Mouse (Mus musculus): ENCODE results near the gene Olfr466. TPM values are rescaled to one million over a fixed set of nuclear protein-coding genes. Genes with fewer than 3 reads are reported as not detected.
A peak's percentile ranks its signal among the peaks of the same experiment; 100 is the strongest.

Gene Olfr466
- total RNA-seq (2021) (not detected), polyA plus RNA-seq (2012; rRNA removed) (not detected in 2 replicates)
- long read RNA-seq = 0 reads

- no peak for DNase-seq
Measured at GRCm38 (mm10) chr13:65149940-65150339, at the start of gene Olfr466. Gene Olfr466 (plus strand): TSS chr13:65150240.

- no peak for DNase-seq
Measured at GRCm38 (mm10) chr13:65100678-65101077, 49.4 kb upstream of the Olfr466 start.

- no peak for DNase-seq
Measured at GRCm38 (mm10) chr13:65101232-65101631, 48.8 kb upstream of the Olfr466 start.

GRCm38 (mm10) chr13:65111961-65112360 is 38.1 kb upstream of the Olfr466 start:
- DNase-seq = peak; percentile 30

- peak; percentile 94 for DNase-seq
Measured at GRCm38 (mm10) chr13:65112459-65113110, 37.5 kb upstream of the Olfr466 start, which contains the start of gene Mfsd14b. Gene Mfsd14b (minus strand): TSS chr13:65112975.

- DNase-seq = no peak
Measured at GRCm38 (mm10) chr13:65113239-65113638, 36.8 kb upstream of the Olfr466 start.

GRCm38 (mm10) chr13:65120984-65121383 is 29.1 kb upstream of the Olfr466 start:
- no peak for DNase-seq

GRCm38 (mm10) chr13:65122111-65122510 is 27.9 kb upstream of the Olfr466 start:
- no peak for DNase-seq

GRCm38 (mm10) chr13:65127063-65127847 is 22.8 kb upstream of the Olfr466 start:
- no peak for DNase-seq

- no peak for DNase-seq
Measured at GRCm38 (mm10) chr13:65137789-65138188, 12.3 kb upstream of the Olfr466 start, which contains the start of gene Olfr465-ps1. Gene Olfr465-ps1 (plus strand): TSS chr13:65138089.

GRCm38 (mm10) chr13:65174102-65174501 is 24.1 kb downstream of the Olfr466 start:
- no peak for DNase-seq

GRCm38 (mm10) chr13:65175734-65176471 is 25.9 kb downstream of the Olfr466 start:
- peak; percentile 27 for DNase-seq

GRCm38 (mm10) chr13:65176472-65177091 is 26.5 kb downstream of the Olfr466 start:
- no peak for DNase-seq

GRCm38 (mm10) chr13:65200667-65201066 is 50.6 kb downstream of the Olfr466 start:
- no peak for DNase-seq

Other genes with a start within 250 kb of the Olfr466 start
- gene Cntnap3, start 246.3 kb upstream of the Olfr466 start, total RNA-seq (2021) = not detected
- gene Cntnap3, start 246.3 kb upstream of the Olfr466 start, polyA plus RNA-seq (2012; rRNA removed) = not detected in 2 replicates
- not detected for gene Spata31, start 232.8 kb upstream of the Olfr466 start, total RNA-seq (2021)
- not detected in 2 replicates for gene Spata31, start 232.8 kb upstream of the Olfr466 start, polyA plus RNA-seq (2012; rRNA removed)
- not detected for gene Spata31d1c, start 117.2 kb upstream of the Olfr466 start, total RNA-seq (2021)
- gene Spata31d1c, start 117.2 kb upstream of the Olfr466 start, polyA plus RNA-seq (2012; rRNA removed) = not detected in 2 replicates
- not detected for gene Prss47, start 97.5 kb upstream of the Olfr466 start, total RNA-seq (2021)
- not detected in 2 replicates for gene Prss47, start 97.5 kb upstream of the Olfr466 start, polyA plus RNA-seq (2012; rRNA removed)
- 10 to 100 TPM; 40.1 to 46.3 TPM for gene Mfsd14b, start 37.3 kb upstream of the Olfr466 start, total RNA-seq (2021)
- gene Mfsd14b, start 37.3 kb upstream of the Olfr466 start, polyA plus RNA-seq (2012; rRNA removed) = 24.0 and 26.3 TPM in 2 replicates
- gene Olfr465-ps1, start 12.2 kb upstream of the Olfr466 start, total RNA-seq (2021) = not detected
- not detected in 2 replicates for gene Olfr465-ps1, start 12.2 kb upstream of the Olfr466 start, polyA plus RNA-seq (2012; rRNA removed)
- under 1 TPM in 1 of 2 experiments, not detected in 1; 0.21 TPM for gene Nlrp4f, start 55.7 kb downstream of the Olfr466 start, total RNA-seq (2021)
- not detected in 2 replicates for gene Nlrp4f, start 55.7 kb downstream of the Olfr466 start, polyA plus RNA-seq (2012; rRNA removed)
- not detected for gene Gm10775, start 109.3 kb downstream of the Olfr466 start, total RNA-seq (2021)
- not detected in 2 replicates for gene Gm10775, start 109.3 kb downstream of the Olfr466 start, polyA plus RNA-seq (2012; rRNA removed)
- 10 to 100 TPM; 19.8 to 23.3 TPM for gene Zfp369, start 128.6 kb downstream of the Olfr466 start, total RNA-seq (2021)
- gene Zfp369, start 128.6 kb downstream of the Olfr466 start, polyA plus RNA-seq (2012; rRNA removed) = 9.7 and 10.4 TPM in 2 replicates

Data from adrenal gland, adult 2 months (tissue).